Mouse (Mus musculus) MEL (cell line): ENCODE results near the gene Gm960. TPM values are rescaled to one million over a fixed set of nuclear protein-coding genes. Genes with fewer than 3 reads are reported as not detected.

Source experiments
- DNase-seq: peaks from one replicate; pipeline ENCODE4 v3.0.0; 2011; ENCODE audit warnings: low read depth, low spot score
- H3K27ac ChIP-seq: 2 replicates; pipeline ENCODE4 v1.5.1; 2012; ENCODE audit warnings: low read depth, mild to moderate bottlenecking, control low read depth, low read length, moderate library complexity; ENCODE audit not compliant: control insufficient read depth
- H3K27me3 ChIP-seq, 2 experiments: fragments of 150-350 bp in 1 of 2; sonication (generic) in 1 of 2; 2 replicates each; pipeline ENCODE4 v1.6.1; 2012; ENCODE audit warnings: low read length in 2 of 2, mild to moderate bottlenecking in 2 of 2, improper control_type of control experiment in 1 of 2, moderate library complexity in 1 of 2; ENCODE audit not compliant: insufficient read depth in 2 of 2, control insufficient read depth in 1 of 2
- H3K36me3 ChIP-seq, 2 experiments: 2 replicates each; pipeline ENCODE4 v1.6.1; 2012 to 2014; ENCODE audit warnings: low read length in 2 of 2, improper control_type of control experiment in 1 of 2, inconsistent platforms in 1 of 2, mild to moderate bottlenecking in 1 of 2; ENCODE audit not compliant: insufficient read depth in 2 of 2, control insufficient read depth in 1 of 2
- H3K4me1 ChIP-seq, 2 experiments: fragments of 150-350 bp in 1 of 2; sonication (generic) in 1 of 2; 2 replicates each; pipeline ENCODE4 v1.6.1; 2012; ENCODE audit warnings: low read length in 2 of 2, improper control_type of control experiment in 1 of 2, mild to moderate bottlenecking in 1 of 2; ENCODE audit not compliant: insufficient read depth in 2 of 2, control insufficient read depth in 1 of 2
- H3K4me3 ChIP-seq, 2 experiments: fragments of 150-350 bp in 1 of 2; sonication (generic) in 1 of 2; 2 replicates each; pipeline ENCODE4 v1.5.1; 2012; ENCODE audit warnings: low read depth in 2 of 2, low read length in 2 of 2, mild to moderate bottlenecking in 2 of 2, moderate library complexity in 2 of 2, control low read depth in 1 of 2, improper control_type of control experiment in 1 of 2; ENCODE audit not compliant: control insufficient read depth in 1 of 2, insufficient read depth in 1 of 2
- H3K79me2 ChIP-seq: 2 replicates; pipeline ENCODE4 v1.6.1; 2012; ENCODE audit warnings: mild to moderate bottlenecking, low read length, moderate library complexity; ENCODE audit not compliant: control insufficient read depth, poor library complexity, insufficient read depth
- H3K9ac ChIP-seq: 2 replicates; pipeline ENCODE4 v1.6.1; 2012; ENCODE audit warnings: low read depth, mild to moderate bottlenecking, control low read depth, low read length, moderate library complexity; ENCODE audit not compliant: control insufficient read depth, poor library complexity, severe bottlenecking
- H3K9me3 ChIP-seq: fragments of 150-350 bp; sonication (generic); replicated peaks from 2 replicates; pipeline ENCODE4 v1.6.1; 2012; ENCODE audit warnings: mild to moderate bottlenecking, low read length, improper control_type of control experiment, moderate library complexity; ENCODE audit not compliant: insufficient read depth
- CHD1 ChIP-seq: IDR thresholded peaks from 2 replicates; pipeline ENCODE4 v1.6.1; 2012; ENCODE audit warnings: low read depth, mild to moderate bottlenecking, inconsistent platforms, low read length, improper control_type of control experiment
- ELF1 ChIP-seq: IDR thresholded peaks from 2 replicates; pipeline ENCODE4 v1.6.1; 2014; ENCODE audit warnings: low read depth, mild to moderate bottlenecking, inconsistent platforms, low read length, improper control_type of control experiment, moderate library complexity
- EP300 ChIP-seq, 2 experiments: IDR thresholded peaks; 2 replicates each; pipeline ENCODE4 v1.6.1; 2011; ENCODE audit warnings: improper control_type of control experiment in 2 of 2, low read length in 2 of 2, low read depth in 1 of 2, mild to moderate bottlenecking in 1 of 2
- GATA1 ChIP-seq: IDR thresholded peaks from 2 replicates; pipeline ENCODE4 v1.6.1; 2011; ENCODE audit warnings: low read depth, low read length, improper control_type of control experiment
- JUND ChIP-seq: IDR thresholded peaks from 2 replicates; pipeline ENCODE4 v1.6.1; 2011; ENCODE audit warnings: low read depth, mild to moderate bottlenecking, improper control_type of control experiment, low read length
- KAT2A ChIP-seq: conservative IDR thresholded peaks from 2 replicates; pipeline ENCODE4 v1.6.1; 2012; ENCODE audit warnings: low read depth, low read length, improper control_type of control experiment, inconsistent platforms
- MAFK ChIP-seq: IDR thresholded peaks from 2 replicates; pipeline ENCODE4 v1.6.1; 2011; ENCODE audit warnings: low read depth, mild to moderate bottlenecking, low read length, improper control_type of control experiment, borderline replicate concordance
- MAX ChIP-seq: IDR thresholded peaks from 2 replicates; pipeline ENCODE4 v1.6.1; 2011; ENCODE audit warnings: low read length, improper control_type of control experiment
- MEF2A ChIP-seq: IDR thresholded peaks from 2 replicates; pipeline ENCODE4 v1.6.1; 2014; ENCODE audit warnings: low read depth, mild to moderate bottlenecking, inconsistent platforms, low read length, improper control_type of control experiment; ENCODE audit not compliant: poor library complexity, insufficient replicate concordance, severe bottlenecking; ENCODE audit errors: extremely low read depth
- MXI1 ChIP-seq: IDR thresholded peaks from 2 replicates; pipeline ENCODE4 v1.6.1; 2011; ENCODE audit warnings: mild to moderate bottlenecking, low read depth, low read length, improper control_type of control experiment
- MYC ChIP-seq: IDR thresholded peaks from 2 replicates; pipeline ENCODE4 v1.6.1; 2011; ENCODE audit warnings: low read depth, mild to moderate bottlenecking, low read length, improper control_type of control experiment, moderate library complexity
- NRF1 ChIP-seq: IDR thresholded peaks from 2 replicates; pipeline ENCODE4 v1.6.1; 2014; ENCODE audit warnings: low read depth, mild to moderate bottlenecking, inconsistent platforms, low read length, improper control_type of control experiment, moderate library complexity; ENCODE audit not compliant: poor library complexity, insufficient read depth, severe bottlenecking
- RAD21 ChIP-seq: IDR thresholded peaks from 2 replicates; pipeline ENCODE4 v1.6.1; 2011; ENCODE audit warnings: mild to moderate bottlenecking, low read depth, low read length, improper control_type of control experiment
- SIN3A ChIP-seq: IDR thresholded peaks from 2 replicates; pipeline ENCODE4 v1.6.1; 2012; ENCODE audit warnings: low read length, improper control_type of control experiment, inconsistent platforms
- TBP ChIP-seq: IDR thresholded peaks from 2 replicates; pipeline ENCODE4 v1.8.0; 2011; ENCODE audit warnings: low read depth, low read length, improper control_type of control experiment
- ZC3H11A ChIP-seq: IDR thresholded peaks from 2 replicates; pipeline ENCODE4 v1.6.1; 2012; ENCODE audit warnings: low read depth, mild to moderate bottlenecking, inconsistent platforms, low read length, improper control_type of control experiment
- polyA plus RNA-seq, 2 experiments: library from polyadenylated mRNA; stranded (reverse) in 1 of 2; unstranded in 1 of 2; fragments of >175 nt in 1 of 2; fragments of >200 nt in 1 of 2; gene quantifications; 2 replicates each; pipeline versions ENCODE4 v1.2.1 to v1.2.4; 2012; ENCODE audit warnings: low replicate concordance in 2 of 2, low read depth in 1 of 2; ENCODE audit not compliant: insufficient read length in 2 of 2, insufficient read depth in 1 of 2, missing spikeins in 1 of 2
- total RNA-seq: library from RNA; depleted of rRNA; stranded (reverse); fragments of 300-350 nt; gene quantifications from 2 replicates; pipeline ENCODE4 v1.2.3, GENCODE M21; 2012

Gm960 gene
- total and polyA plus RNA-seq, 3 experiments, result 2.1 to 2.3 TPM; not detected in 1

DNA sequence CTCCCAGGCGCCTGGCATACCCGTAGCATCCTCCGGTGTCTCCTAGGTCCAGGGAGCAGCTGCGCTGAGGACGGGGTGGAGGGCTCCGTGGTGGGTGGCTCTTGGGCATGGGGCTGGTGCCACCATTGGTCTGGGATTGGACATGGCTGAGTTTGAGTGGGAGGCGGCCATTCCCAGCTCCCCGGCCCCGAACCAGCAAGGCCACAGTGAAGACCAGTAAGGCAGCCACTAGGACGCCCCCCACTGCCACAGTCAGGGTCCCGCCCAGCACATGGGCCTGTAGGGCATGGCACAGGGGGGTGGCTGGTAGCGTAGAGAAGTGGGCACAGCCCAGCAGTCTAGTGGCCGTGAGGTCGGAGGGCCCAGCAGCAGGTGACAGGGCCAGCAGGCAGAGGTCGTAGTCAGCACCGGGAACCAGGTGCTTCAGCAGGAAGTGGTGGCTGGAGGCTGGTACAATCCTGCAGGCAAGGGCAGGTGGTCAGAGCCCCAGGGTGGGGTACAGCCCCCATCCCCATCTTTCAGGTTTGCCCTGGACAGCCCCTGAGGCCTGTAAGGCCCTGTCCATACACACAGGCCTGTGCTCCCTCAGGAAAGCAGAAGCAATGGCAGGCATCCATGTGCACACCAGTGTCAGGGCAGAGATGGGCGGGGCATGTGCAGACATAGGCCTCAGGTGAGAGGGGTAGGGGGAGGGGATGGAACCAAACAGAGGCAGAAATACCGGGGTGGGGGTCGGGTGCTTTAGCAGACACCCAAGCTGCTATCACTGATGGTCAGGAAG, 86.1 kb downstream of the Gm960 start:
- Histone ChIP-seq H3K9me3 (no peaks in the 10 kb centered on the region), H3K4me3 (no peak overlapping the region), H3K27me3 (no peaks in the 10 kb centered on the region), H3K36me3 (peaks cover 0 to 6% of the 10 kb centered on the region in 2 experiments; a peak in 2 of 4 replicates), H3K79me2 (peaks cover 2% of the 10 kb centered on the region; the same call in 1 of the 2 replicates), H3K9ac (no peak overlapping the region), H3K27ac (no peak overlapping the region), H3K4me1 (peaks cover 0 to 10% of the 10 kb centered on the region in 2 experiments; a peak in 2 of 4 replicates)
- TF ChIP-seq SIN3A, result no peak
- TF ChIP-seq MEF2A, result no peak
- no peak for TF ChIP-seq MXI1
- no peak for TF ChIP-seq GATA1
- no peak for DNase-seq

GRCm38 (mm10) chr19:4610109-4610508, 88.4 kb downstream of the Gm960 start:
- peaks cover 1% of the 10 kb centered on the region; the same call in 1 of the 2 replicates for H3K79me2 ChIP-seq
- H3K27me3 ChIP-seq, result no peaks in the 10 kb centered on the region
- H3K9me3 ChIP-seq, result no peaks in the 10 kb centered on the region
- no peak overlapping the region for H3K27ac ChIP-seq
- H3K36me3 ChIP-seq, result no peaks in the 10 kb centered on the region
- DNase-seq, result no peak
- no peak overlapping the region for H3K9ac ChIP-seq
- H3K4me3 ChIP-seq, result no peak overlapping the region
- no peak for TF ChIP-seq MAFK
- TF ChIP-seq MEF2A, result no peak
- no peak for TF ChIP-seq RAD21
- no peak for TF ChIP-seq NRF1
- TF ChIP-seq TBP, result no peak
- no peak for TF ChIP-seq SIN3A
- no peak for TF ChIP-seq JUND
- no peak for TF ChIP-seq MYC
- TF ChIP-seq MXI1, result no peak
- TF ChIP-seq MAX, result no peak
- no peak for TF ChIP-seq KAT2A
- no peak for TF ChIP-seq ELF1
- TF ChIP-seq CHD1, result no peak
- no peak for TF ChIP-seq ZC3H11A
- TF ChIP-seq EP300 (IDR thresholded peaks at IDR 0.05; ENCODE audit: low read depth in 1 of 2, low read length in 2 of 2), result no peak
- H3K4me1 ChIP-seq, result no peaks in the 10 kb centered on the region
